Mouse (Mus musculus): ENCODE data around the gene Inka2.

The Inka2 gene

GRCm38 (mm10) chr3:105721681-105722201 is 17.3 kb downstream of the Inka2 start:
- no peak for DNase-seq (ENCODE audit: low spot score in 2 of 2)

- no peak for DNase-seq (ENCODE audit: low spot score in 2 of 2)
Observed at GRCm38 (mm10) chr3:105722510-105722909, 18.1 kb downstream of the Inka2 start.

- peak in 1 of 2 experiments; percentile 53 for DNase-seq (ENCODE audit: low spot score in 2 of 2)
Observed at GRCm38 (mm10) chr3:105726037-105726436, 21.6 kb downstream of the Inka2 start.

- DNase-seq (ENCODE audit: low spot score in 2 of 2): no peak
Observed at GRCm38 (mm10) chr3:105732360-105732759, 28.0 kb downstream of the Inka2 start.

- no peak for DNase-seq (ENCODE audit: low spot score in 2 of 2)
Observed at GRCm38 (mm10) chr3:105733538-105733937, 29.1 kb downstream of the Inka2 start.

- DNase-seq (ENCODE audit: low spot score in 2 of 2): no peak
Observed at GRCm38 (mm10) chr3:105735285-105735684, 30.9 kb downstream of the Inka2 start.

- no peak for DNase-seq (ENCODE audit: low spot score in 2 of 2)
Observed at GRCm38 (mm10) chr3:105736148-105736547, 31.7 kb downstream of the Inka2 start.

GRCm38 (mm10) chr3:105737070-105737469 is 32.7 kb downstream of the Inka2 start:
- no peak for DNase-seq (ENCODE audit: low spot score in 2 of 2)

GRCm38 (mm10) chr3:105737666-105738065 is 33.3 kb downstream of the Inka2 start:
- DNase-seq (ENCODE audit: low spot score in 2 of 2): no peak

GRCm38 (mm10) chr3:105746542-105746941 is 42.1 kb downstream of the Inka2 start:
- no peak for DNase-seq (ENCODE audit: low spot score in 2 of 2)

GRCm38 (mm10) chr3:105750810-105751209 is 46.4 kb downstream of the Inka2 start:
- no peak for DNase-seq (ENCODE audit: low spot score in 2 of 2)

- no peak for DNase-seq (ENCODE audit: low spot score in 2 of 2)
Observed at GRCm38 (mm10) chr3:105754184-105754583, 49.8 kb downstream of the Inka2 start.

GRCm38 (mm10) chr3:105755123-105755522 is 50.7 kb downstream of the Inka2 start:
- no peak for DNase-seq (ENCODE audit: low spot score in 2 of 2)

GRCm38 (mm10) chr3:105756505-105756904 is 52.1 kb downstream of the Inka2 start:
- no peak for DNase-seq (ENCODE audit: low spot score in 2 of 2)

- DNase-seq (ENCODE audit: low spot score in 2 of 2): no peak
Observed at GRCm38 (mm10) chr3:105757323-105758083, 53.1 kb downstream of the Inka2 start.

- no peak for DNase-seq (ENCODE audit: low spot score in 2 of 2)
Observed at GRCm38 (mm10) chr3:105758098-105758497, 53.7 kb downstream of the Inka2 start.

- DNase-seq (ENCODE audit: low spot score in 2 of 2): no peak
Observed at GRCm38 (mm10) chr3:105758658-105759057, 54.3 kb downstream of the Inka2 start.

- DNase-seq (ENCODE audit: low spot score in 2 of 2): no peak
Observed at GRCm38 (mm10) chr3:105760063-105760462, 55.7 kb downstream of the Inka2 start.

- DNase-seq (ENCODE audit: low spot score in 2 of 2): no peak
Observed at GRCm38 (mm10) chr3:105763132-105763851, 58.9 kb downstream of the Inka2 start.

GRCm38 (mm10) chr3:105768529-105768928 is 64.1 kb downstream of the Inka2 start:
- no peak for DNase-seq (ENCODE audit: low spot score in 2 of 2)

- no peak for DNase-seq (ENCODE audit: low spot score in 2 of 2)
Observed at GRCm38 (mm10) chr3:105769380-105769779, 65.0 kb downstream of the Inka2 start.

All from spleen, postnatal 14 days (tissue).